Mouse (Mus musculus) thymus, adult 2 months (tissue): Measurements from ENCODE around the gene Vti1a. TPM values are rescaled to one million over a fixed set of nuclear protein-coding genes. Genes with fewer than 3 reads are reported as not detected.

ENCODE experiments used
- DNase-seq: peaks from one replicate; pipeline ENCODE4 v3.0.0; 2021
- H3K27ac ChIP-seq: fragments of 200-500 bp; 2 replicates; pipeline ENCODE4 v1.5.1; 2012; ENCODE audit warnings: low read length, control low read depth; ENCODE audit not compliant: control insufficient read depth, insufficient read depth
- H3K27me3 ChIP-seq: fragments of 200-500 bp; 2 replicates; pipeline ENCODE4 v1.6.1; 2012; ENCODE audit warnings: mild to moderate bottlenecking, low read length, moderate library complexity, mixed read lengths; ENCODE audit not compliant: control insufficient read depth, insufficient read depth
- H3K36me3 ChIP-seq: fragments of 200-500 bp; 2 replicates; pipeline ENCODE4 v1.6.1; 2012; ENCODE audit warnings: mild to moderate bottlenecking, low read length, moderate library complexity; ENCODE audit not compliant: control insufficient read depth, insufficient read depth
- H3K4me1 ChIP-seq: fragments of 200-500 bp; replicated peaks from 2 replicates; pipeline ENCODE4 v1.6.1; 2012; ENCODE audit warnings: low read length; ENCODE audit not compliant: control insufficient read depth, insufficient read depth
- H3K4me3 ChIP-seq: fragments of 200-500 bp; 2 replicates; pipeline ENCODE4 v1.5.1; 2012; ENCODE audit warnings: mild to moderate bottlenecking, low read length, control low read depth, moderate library complexity; ENCODE audit not compliant: control insufficient read depth, insufficient read depth
- CTCF ChIP-seq: fragments of 200-500 bp; IDR thresholded peaks from 2 replicates; pipeline ENCODE4 v1.5.1; 2012; ENCODE audit warnings: mild to moderate bottlenecking, control low read depth, low read length, moderate library complexity, borderline replicate concordance; ENCODE audit not compliant: control insufficient read depth, poor library complexity, insufficient read depth; ENCODE audit errors: extremely low read depth
- POLR2A ChIP-seq: fragments of 200-500 bp; IDR thresholded peaks from 2 replicates; pipeline ENCODE4 v1.6.1; 2012; ENCODE audit warnings: mild to moderate bottlenecking, low read length, control low read depth, moderate library complexity; ENCODE audit not compliant: control insufficient read depth, poor library complexity, insufficient read depth; ENCODE audit errors: extremely low read depth
- WGBS: fragments of 180-500 bp; shearing (Covaris S2); methylation state at CpG from one replicate; pipeline ENCODE4 v1.1.7; 2018; 5-methylcytosine and 5-hydroxymethylcytosine counted together
- polyA plus RNA-seq: library from polyadenylated mRNA; depleted of rRNA; stranded (reverse); fragments of >200 nt; gene quantifications from 2 replicates; pipeline ENCODE4 v1.2.3, GENCODE M21; 2012

Gene Vti1a
- polyA plus RNA-seq, 1 experiment, result 15.4 TPM

GRCm38 (mm10) chr19:55295075-55295474 lies 21.0 kb upstream of the Vti1a start:
- Histone ChIP-seq H3K4me1 (no peaks in the 10 kb centered on the region), H3K27me3 (no peaks in the 10 kb centered on the region), H3K27ac (no peak overlapping the region), H3K36me3 (peaks cover 52% of the 10 kb centered on the region), H3K4me3 (no peak overlapping the region)
- 96% methylated on average over 9 of the region's 9 CpGs for WGBS
- DNase-seq, result no peak
- TF ChIP-seq CTCF, result no peak
- TF ChIP-seq POLR2A, result no peak

GRCm38 (mm10) chr19:55295556-55295955 lies 20.5 kb upstream of the Vti1a start:
- no peak for DNase-seq
- TF ChIP-seq CTCF, result no peak
- TF ChIP-seq POLR2A, result no peak
- Histone ChIP-seq H3K27me3 (no peaks in the 10 kb centered on the region), H3K4me3 (no peak overlapping the region), H3K27ac (no peak overlapping the region), H3K36me3 (peaks cover 48% of the 10 kb centered on the region), H3K4me1 (no peaks in the 10 kb centered on the region)
- WGBS, result 75% methylated on average over 3 of the region's 3 CpGs

- Histone ChIP-seq H3K4me1 (no peaks in the 10 kb centered on the region), H3K4me3 (no peak overlapping the region), H3K27me3 (no peaks in the 10 kb centered on the region), H3K27ac (no peak overlapping the region), H3K36me3 (peaks cover 48% of the 10 kb centered on the region)
- TF ChIP-seq CTCF, result no peak
- TF ChIP-seq POLR2A, result no peak
- WGBS, result 100% methylated on average over 2 of the region's 2 CpGs
- DNase-seq, result no peak
Measured at GRCm38 (mm10) chr19:55296301-55296700, 19.8 kb upstream of the Vti1a start.

- Histone ChIP-seq H3K27ac (no peak overlapping the region), H3K4me3 (no peak overlapping the region), H3K27me3 (no peaks in the 10 kb centered on the region), H3K36me3 (peaks cover 53% of the 10 kb centered on the region), H3K4me1 (no peaks in the 10 kb centered on the region)
- DNase-seq, result no peak
- 97% methylated on average over 2 of the region's 2 CpGs for WGBS
- TF ChIP-seq POLR2A, result no peak
- TF ChIP-seq CTCF, result no peak
Measured at GRCm38 (mm10) chr19:55297489-55297888, 18.6 kb upstream of the Vti1a start.

GRCm38 (mm10) chr19:55297961-55298360 lies 18.1 kb upstream of the Vti1a start:
- Histone ChIP-seq H3K27me3 (no peaks in the 10 kb centered on the region), H3K4me1 (no peaks in the 10 kb centered on the region), H3K4me3 (no peak overlapping the region), H3K27ac (no peak overlapping the region), H3K36me3 (peaks cover 53% of the 10 kb centered on the region)
- no peak for DNase-seq
- TF ChIP-seq POLR2A (no peak), CTCF (no peak)
- WGBS, result 87% methylated on average over 5 of the region's 5 CpGs

- peaks cover 50% of the 10 kb centered on the region for H3K36me3 ChIP-seq
- DNase-seq, result no peak
- no peak overlapping the region for H3K4me3 ChIP-seq
- no peaks in the 10 kb centered on the region for H3K27me3 ChIP-seq
- H3K27ac ChIP-seq, result no peak overlapping the region
- TF ChIP-seq CTCF (no peak), POLR2A (no peak)
- 98% methylated on average over 1 of the region's 1 CpGs for WGBS
- H3K4me1 ChIP-seq, result no peaks in the 10 kb centered on the region
Measured at GRCm38 (mm10) chr19:55299378-55299777, 16.7 kb upstream of the Vti1a start.

- Histone ChIP-seq H3K4me1 (no peaks in the 10 kb centered on the region), H3K36me3 (peaks cover 39% of the 10 kb centered on the region)
Measured at GRCm38 (mm10) chr19:55300525-55300924, 15.6 kb upstream of the Vti1a start.

More at GRCm38 (mm10) chr19:55300525-55300924, 15.6 kb upstream of the Vti1a start:
- no peak for DNase-seq
- no peak overlapping the region for H3K4me3 ChIP-seq
- 93% methylated on average over 3 of the region's 3 CpGs for WGBS
- no peak overlapping the region for H3K27ac ChIP-seq
- H3K27me3 ChIP-seq, result no peaks in the 10 kb centered on the region
- no peak for TF ChIP-seq POLR2A
- TF ChIP-seq CTCF, result no peak
